Mouse (Mus musculus) layer of hippocampus, postnatal 36 days (tissue): ENCODE data around the gene Gpr142. TPM values are rescaled to one million over a fixed set of nuclear protein-coding genes. Genes with fewer than 3 reads are reported as not detected.

Experiments used
- DNase-seq, 2 experiments: peaks; one replicate each; pipeline ENCODE4 v3.0.0; 2022
- total RNA-seq, 2 experiments: library from RNA; stranded (reverse); gene quantifications; 2 replicates each; pipeline ENCODE4 v1.2.3; 2021

Gene Gpr142
- total RNA-seq, 2 experiments from 2014 or later = not detected

DNA sequence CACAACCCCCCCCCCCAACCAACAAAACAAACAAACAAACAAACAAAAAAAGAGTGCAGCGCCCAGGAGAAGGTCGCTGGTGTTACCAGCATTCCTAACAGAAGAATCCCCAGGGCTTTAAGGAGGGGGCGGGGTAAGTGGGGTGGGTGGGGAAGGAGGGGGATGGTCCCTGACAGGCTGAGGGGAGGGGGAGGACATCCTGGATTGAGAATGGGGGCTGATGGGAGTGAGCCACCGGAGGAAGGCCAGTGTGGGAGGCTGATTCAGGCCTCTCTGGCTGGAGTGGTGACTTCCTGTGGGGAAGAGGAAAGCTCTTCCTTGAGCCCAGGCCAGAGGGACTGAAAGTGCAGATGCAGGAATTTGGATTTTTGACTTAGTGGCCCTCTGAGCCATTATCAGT, 47.6 kb downstream of the Gpr142 start:
- no peak for DNase-seq

DNA sequence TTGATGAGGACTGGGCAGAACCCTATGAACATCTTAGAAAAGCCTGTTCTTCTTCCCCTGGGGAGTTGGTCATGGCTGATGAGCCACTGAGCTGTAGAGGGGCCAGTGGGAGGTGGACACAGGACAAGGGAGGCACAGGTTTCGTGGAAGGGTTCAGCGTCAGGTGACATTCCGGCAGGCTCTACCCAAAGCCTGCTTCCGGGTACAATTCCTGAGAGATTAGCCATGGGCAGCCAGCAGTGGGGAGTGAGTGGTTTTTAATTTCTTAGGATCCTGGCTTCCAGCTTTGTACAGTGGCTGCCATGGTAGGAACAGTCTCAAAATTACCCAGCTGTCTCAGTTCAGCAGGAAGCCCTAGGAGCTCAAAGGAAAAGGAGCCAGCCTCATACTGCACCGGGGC, 48.3 kb downstream of the Gpr142 start:
- no peak for DNase-seq

DNA sequence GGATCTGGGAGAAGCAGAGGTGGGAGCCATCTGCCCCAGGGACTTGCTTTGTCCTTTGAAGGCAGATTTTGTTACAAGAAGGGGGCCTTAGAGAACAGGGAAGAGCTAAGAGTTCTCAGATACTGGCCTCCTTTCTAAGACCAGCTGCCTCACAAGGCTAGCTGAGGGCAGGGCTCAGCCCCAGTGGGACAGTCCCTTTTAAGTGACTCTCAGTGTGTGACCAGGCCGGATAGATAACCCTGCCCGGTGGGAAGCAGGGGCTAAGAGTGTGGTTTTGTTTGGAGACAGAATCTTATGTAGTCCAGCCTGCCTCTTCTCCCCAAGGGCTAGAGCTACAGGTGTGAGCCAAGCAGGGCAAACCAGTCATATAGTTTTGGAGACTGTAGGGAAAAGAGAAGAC, 50.8 kb downstream of the Gpr142 start:
- DNase-seq = no peak

DNA sequence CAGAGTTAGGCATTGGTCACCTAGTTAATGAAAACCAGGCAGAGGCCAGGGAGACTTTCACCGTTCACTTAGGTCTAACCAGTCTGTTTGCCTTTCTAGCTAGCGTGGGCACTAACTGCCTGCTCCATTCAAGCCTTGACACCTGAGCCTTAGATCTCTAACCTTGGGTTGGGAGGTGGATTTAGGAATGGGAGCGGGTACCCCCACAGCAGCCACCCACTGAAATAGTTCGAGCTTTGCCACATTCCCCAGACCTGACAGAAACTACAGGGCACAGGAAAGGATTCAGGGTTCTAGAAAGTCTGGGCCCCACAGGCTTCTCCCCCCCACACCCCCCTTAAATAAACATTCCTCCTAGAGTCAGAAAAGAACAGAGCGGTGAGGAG, 51.3 kb downstream of the Gpr142 start:
- DNase-seq = no peak

DNA sequence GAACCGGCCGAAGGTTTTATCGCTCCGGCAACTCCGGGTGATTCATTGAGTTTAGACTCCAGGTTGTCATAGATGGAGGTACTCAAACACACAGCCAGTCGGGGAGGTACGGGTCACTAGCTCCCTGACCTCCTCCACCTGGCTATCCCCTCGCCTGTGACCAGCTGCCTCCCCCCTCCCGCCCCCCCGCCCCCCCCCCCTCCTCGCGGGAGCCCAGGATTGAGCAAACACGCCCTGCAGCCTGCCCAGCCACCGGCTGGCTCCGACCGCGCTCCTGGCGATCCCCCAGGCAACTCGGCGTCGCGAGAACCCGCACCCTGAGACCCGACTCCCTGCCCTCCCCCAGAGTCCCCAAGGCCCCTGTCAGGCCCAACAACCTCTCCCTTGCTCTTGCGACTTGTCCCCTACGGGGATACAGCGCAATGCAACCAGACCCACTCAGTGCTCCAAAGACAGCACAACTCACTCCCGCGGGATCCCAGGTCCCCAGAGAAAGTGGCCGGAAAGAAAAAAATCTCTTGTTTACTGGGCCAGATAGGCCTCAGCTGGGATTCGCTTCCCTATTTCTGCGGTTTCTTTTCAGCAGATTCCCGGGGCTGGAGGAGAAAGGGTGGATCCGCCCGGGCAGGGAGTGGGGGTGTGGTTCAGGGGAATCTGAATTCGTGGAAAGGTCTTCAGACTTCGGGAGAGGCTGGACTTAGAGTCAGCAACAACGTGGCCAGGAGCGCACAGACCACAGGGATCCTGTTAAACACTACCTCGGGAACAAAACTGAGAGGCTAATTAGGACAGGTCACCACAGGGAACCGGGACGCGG, 51.9 kb downstream of the Gpr142 start, which contains the start of gene Gprc5c:
Gene Gprc5c, plus strand, starts transcription at position 701 of the 817 bp plus-strand sequence.
- DNase-seq = no peak

DNA sequence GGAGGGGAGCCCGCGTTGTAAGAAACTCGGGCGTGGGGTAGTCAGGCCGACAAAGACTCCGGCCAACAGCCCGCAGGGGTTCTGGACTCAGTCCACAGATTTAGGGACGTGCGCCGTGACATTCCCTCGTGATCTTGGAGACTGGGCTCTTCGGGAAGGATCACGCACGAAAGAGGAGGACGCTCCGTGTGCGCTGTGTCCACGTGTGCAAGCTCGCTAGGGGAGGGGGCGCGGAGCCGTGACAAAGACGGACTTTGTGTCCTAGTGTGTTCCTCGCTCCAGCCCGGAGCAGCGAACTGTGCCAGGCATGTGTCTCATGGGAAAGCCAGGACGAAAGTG, 52.5 kb downstream of the Gpr142 start:
- no peak for DNase-seq

DNA sequence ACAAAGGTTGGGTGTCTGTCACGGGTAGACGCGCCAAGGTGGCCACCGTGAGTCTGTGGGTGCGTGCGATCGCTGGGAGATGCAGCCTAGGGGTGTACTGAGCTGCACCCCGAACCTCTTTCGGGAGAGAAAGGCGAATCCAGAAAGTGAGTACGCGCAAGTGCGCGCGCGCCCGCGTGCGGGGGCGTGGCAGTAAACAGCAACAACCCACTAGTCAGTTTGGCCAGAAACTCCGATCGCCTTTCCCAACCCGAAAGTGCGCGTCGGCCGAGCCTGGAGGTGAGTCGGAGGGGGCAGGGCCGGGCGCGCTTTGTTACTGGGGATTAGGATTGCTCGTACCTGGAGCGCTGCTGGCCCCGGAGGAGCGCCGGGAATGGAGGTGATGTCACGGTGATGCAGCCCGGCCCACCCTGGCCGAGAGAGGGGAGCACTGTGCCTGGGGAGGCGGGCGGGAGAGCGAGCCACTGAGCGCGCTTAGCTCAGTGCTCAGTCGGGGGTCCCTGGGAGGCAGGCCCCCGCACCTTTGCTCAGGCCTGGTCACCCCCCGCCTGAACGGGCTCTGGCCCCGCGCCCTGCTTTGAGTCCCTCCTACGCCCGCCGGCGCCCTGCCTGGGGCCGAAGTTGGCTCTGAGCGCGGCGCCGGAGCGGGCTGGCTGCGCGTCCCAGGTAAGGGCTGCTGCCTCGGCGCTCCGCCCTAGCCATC, 53.0 kb downstream of the Gpr142 start:
- peak; percentile 26 to 29 for DNase-seq

DNA sequence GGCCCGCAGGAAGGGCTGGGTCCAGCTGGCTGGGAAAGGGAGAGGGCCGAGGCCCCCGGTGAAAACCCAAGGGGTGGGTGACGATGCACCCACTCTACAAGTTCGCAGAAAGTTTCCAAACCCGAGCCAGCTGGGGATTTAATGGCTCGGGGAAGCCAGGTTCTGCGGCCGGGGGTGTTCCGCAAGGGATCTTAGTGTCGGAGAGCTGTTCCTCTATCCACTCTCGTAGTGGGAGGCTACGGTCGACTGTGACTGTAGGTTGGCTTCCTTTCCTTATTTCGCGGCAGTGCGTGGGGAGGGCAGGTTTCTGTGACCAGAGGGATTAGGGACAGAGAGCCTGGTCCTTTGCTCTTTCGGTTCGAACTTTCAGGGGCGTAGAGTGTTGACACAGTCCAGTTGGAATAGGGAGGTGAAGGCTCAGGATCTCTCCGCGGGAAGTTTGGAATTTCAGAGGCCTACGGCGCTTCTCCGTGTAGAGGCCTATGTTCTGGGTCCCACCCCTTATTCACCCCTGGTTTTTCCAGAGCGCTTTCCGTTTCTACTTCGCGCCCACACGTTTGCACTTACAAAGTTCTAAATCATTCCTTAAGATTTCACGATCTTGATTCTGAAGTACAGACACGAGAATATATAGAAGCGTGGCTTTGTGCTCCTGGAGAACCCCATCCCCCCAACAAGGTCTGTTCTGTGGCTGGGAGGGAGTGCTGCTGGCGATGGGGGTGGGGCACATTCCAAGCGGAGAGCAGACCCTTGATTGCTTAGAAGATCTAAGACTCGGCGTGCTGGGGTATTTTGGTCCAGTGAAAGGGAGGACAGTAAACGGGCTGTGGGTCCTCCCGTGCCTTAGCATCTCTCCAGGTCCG, 53.8 kb downstream of the Gpr142 start:
- DNase-seq = no peak

DNA sequence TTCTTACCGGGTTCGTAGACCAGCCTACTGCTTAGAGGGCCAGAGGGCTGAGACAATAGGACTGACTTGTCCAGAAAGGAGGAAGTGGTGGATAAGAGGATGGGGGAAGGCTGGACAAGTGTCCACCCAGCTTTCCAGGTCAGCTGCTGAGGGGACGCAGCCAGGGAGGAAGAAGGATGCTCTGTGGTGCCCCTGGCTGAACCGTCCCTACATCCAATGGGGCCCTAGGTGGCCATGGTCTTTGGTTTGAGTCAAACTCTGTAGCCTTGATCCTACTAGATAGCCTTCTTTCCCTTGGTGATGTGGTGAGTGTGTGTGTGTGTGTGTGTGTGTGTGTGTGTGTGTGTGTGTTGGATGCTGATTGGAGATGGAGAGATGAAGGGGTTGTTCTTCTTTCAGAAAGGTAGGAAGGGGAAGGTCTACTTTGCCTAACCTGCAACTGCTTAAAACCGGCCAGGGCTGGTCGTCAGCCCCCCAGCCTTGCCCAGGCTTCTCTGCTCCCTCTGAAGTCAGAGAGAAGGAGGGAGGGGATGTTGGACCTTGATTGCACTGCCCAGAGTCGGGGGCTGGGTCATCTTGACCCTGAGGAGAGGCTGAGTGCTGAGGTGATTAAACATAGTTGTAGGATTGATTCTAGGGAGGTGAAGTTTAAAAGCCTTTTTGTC, 54.6 kb downstream of the Gpr142 start:
- no peak for DNase-seq

DNA sequence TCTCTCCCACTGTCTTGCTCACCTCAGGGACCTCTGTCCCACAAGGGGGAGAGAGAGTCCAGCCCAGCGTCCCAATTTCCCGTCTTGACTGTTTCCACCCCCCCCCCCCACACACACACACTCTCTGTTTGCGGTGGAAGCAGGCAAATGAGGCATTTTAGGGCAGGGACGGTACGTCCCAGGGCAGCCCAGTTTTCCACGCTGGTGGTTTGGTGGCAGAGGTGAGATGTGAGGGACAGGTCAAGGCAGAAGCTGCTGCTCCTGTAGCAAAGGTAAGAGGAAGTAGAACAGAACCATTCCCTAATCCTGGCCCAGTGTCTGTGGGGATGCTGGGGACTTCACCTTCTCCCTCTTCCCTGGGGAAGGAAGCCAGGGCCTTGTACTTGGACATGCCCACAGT, 55.9 kb downstream of the Gpr142 start:
- no peak for DNase-seq

DNA sequence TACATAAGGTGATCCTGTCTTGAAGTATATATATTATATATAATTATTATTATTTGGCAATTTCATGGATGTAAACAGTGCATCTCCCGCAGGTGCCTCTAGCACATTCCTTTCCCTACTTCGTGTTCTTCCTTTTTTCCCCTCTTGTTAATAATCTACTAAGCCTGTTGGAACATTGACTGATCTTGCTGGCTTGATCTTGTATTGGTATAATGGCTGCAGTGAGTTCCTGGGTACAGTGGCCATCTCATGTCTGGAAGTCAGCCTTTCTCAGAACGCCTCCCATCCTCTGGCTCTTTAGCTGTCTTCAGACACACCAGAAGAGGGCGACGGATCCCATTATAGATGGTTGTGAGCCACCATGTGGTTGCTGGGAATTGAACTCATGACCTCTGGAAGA, 57.4 kb downstream of the Gpr142 start:
- DNase-seq = no peak

Other genes with a start within 250 kb of the Gpr142 start
- 100 to 1,000 TPM; 846 to 926 TPM for gene Rpl38, start 130.4 kb upstream of the Gpr142 start, total RNA-seq
- gene Ttyh2, start 123.5 kb upstream of the Gpr142 start, total RNA-seq = 10 to 100 TPM; 29.5 to 30.6 TPM
- gene Dnaic2, start 71.5 kb upstream of the Gpr142 start, total RNA-seq = 1 to 10 TPM in 1 of 2 experiments, under 1 TPM in 1; 0.99 to 1.9 TPM
- 1 to 10 TPM; 4.0 to 6.1 TPM for gene Kif19a, start 33.5 kb upstream of the Gpr142 start, total RNA-seq
- 10 to 100 TPM; 24.1 to 24.6 TPM for gene Btbd17, start 3.0 kb upstream of the Gpr142 start, total RNA-seq
- gene Gprc5c, start 52.2 kb downstream of the Gpr142 start, total RNA-seq = 1 to 10 TPM; 3.6 to 5.1 TPM
- under 1 TPM; 0.40 to 0.56 TPM for gene Cd300a, start 91.1 kb downstream of the Gpr142 start, total RNA-seq
- not detected for gene Cd300lb, start 135.5 kb downstream of the Gpr142 start, total RNA-seq
- not detected for gene Cd300c, start 170.2 kb downstream of the Gpr142 start, total RNA-seq
- under 1 TPM in 1 of 2 experiments, not detected in 1; 0.20 TPM for gene Cd300ld, start 191.0 kb downstream of the Gpr142 start, total RNA-seq
- gene Cd300c2, start 203.0 kb downstream of the Gpr142 start, total RNA-seq = 1 to 10 TPM; 3.3 to 3.7 TPM
- gene Cd300ld2, start 217.3 kb downstream of the Gpr142 start, total RNA-seq = not detected
- gene Cd300ld4, start 228.1 kb downstream of the Gpr142 start, total RNA-seq = 1 to 10 TPM in 1 of 2 experiments, under 1 TPM in 1; 0.60 to 2.3 TPM
- 1 to 10 TPM in 1 of 2 experiments, not detected in 1; 1.8 TPM for gene Cd300ld5, start 238.8 kb downstream of the Gpr142 start, total RNA-seq
- gene Cd300ld3, start 249.5 kb downstream of the Gpr142 start, total RNA-seq = not detected